Mouse (Mus musculus) myocyte (in vitro differentiated cells): ENCODE measurements around the gene Tex26.

Experiments
- MAX ChIP-seq: IDR thresholded peaks from one replicate; pipeline ENCODE4 v1.6.1; 2011; ENCODE audit warnings: low read depth, mild to moderate bottlenecking, control low read depth
- MYOG ChIP-seq, 3 experiments: IDR thresholded peaks; one replicate each; pipeline ENCODE4 v1.6.1; 2011; ENCODE audit warnings: control low read depth in 2 of 3, low read depth in 2 of 3, mild to moderate bottlenecking in 2 of 3; ENCODE audit not compliant: insufficient read length in 2 of 3, control insufficient read depth in 1 of 3, insufficient read depth in 1 of 3
- POLR2A ChIP-seq: IDR thresholded peaks from one replicate; pipeline ENCODE4 v1.6.1; 2011; ENCODE audit warnings: low read depth, mild to moderate bottlenecking, control low read depth, moderate library complexity; ENCODE audit not compliant: insufficient read length
- POLR2AphosphoS2 ChIP-seq: IDR thresholded peaks from one replicate; pipeline ENCODE4 v1.6.1; 2011; ENCODE audit warnings: low read depth, control low read depth; ENCODE audit not compliant: insufficient read length
- REST ChIP-seq: IDR thresholded peaks from one replicate; pipeline ENCODE4 v1.6.1; 2011; ENCODE audit warnings: mild to moderate bottlenecking, control low read depth, moderate library complexity; ENCODE audit not compliant: insufficient read depth, insufficient read length
- SRF ChIP-seq: IDR thresholded peaks from one replicate; pipeline ENCODE4 v1.6.1; 2011; ENCODE audit warnings: low read depth; ENCODE audit not compliant: control insufficient read depth, insufficient read length
- TCF12 ChIP-seq: IDR thresholded peaks from one replicate; pipeline ENCODE4 v1.6.1; 2011; ENCODE audit warnings: mild to moderate bottlenecking, control low read depth; ENCODE audit not compliant: poor library complexity, insufficient read depth, severe bottlenecking
- USF1 ChIP-seq: IDR thresholded peaks from one replicate; pipeline ENCODE4 v1.6.1; 2011; ENCODE audit warnings: low read depth, mild to moderate bottlenecking, control low read depth, moderate library complexity

GRCm38 (mm10) chr5:149426525-149426924 is 12.9 kb upstream of the Tex26 start:
- TF ChIP-seq POLR2A (no peak), MYOG (IDR thresholded peaks at IDR 0.05; ENCODE audit: control insufficient read depth in 1 of 3, insufficient read depth in 1 of 3, insufficient read length in 2 of 3, low read depth in 2 of 3) (no peak), USF1 (no peak), TCF12 (no peak), MAX (no peak), POLR2AphosphoS2 (no peak), REST (no peak), SRF (no peak)
